Mouse (Mus musculus) olfactory bulb, adult 2 months (tissue): ENCODE results near the gene Dmac2. TPM values are rescaled to one million over a fixed set of nuclear protein-coding genes. Genes with fewer than 3 reads are reported as not detected.

ENCODE experiments used
- H3K27ac ChIP-seq: fragments of 200-500 bp; 2 replicates; pipeline ENCODE4 v1.5.1; 2012; ENCODE audit warnings: low read depth, low read length; ENCODE audit not compliant: insufficient read depth
- H3K4me1 ChIP-seq: fragments of 200-500 bp; 2 replicates; pipeline ENCODE4 v1.6.1; 2012; ENCODE audit warnings: low read length; ENCODE audit not compliant: control insufficient read depth, insufficient read depth
- H3K4me3 ChIP-seq: fragments of 200-500 bp; 2 replicates; pipeline ENCODE4 v1.5.1; 2012; ENCODE audit warnings: mild to moderate bottlenecking, low read depth, low read length, moderate library complexity; ENCODE audit not compliant: insufficient read depth
- CTCF ChIP-seq: fragments of 200-500 bp; IDR thresholded peaks from 2 replicates; pipeline ENCODE4 v1.5.1; 2012; ENCODE audit warnings: low read depth, mild to moderate bottlenecking, low read length, moderate library complexity; ENCODE audit not compliant: insufficient read depth
- POLR2A ChIP-seq: fragments of 200-500 bp; IDR thresholded peaks from 2 replicates; pipeline ENCODE4 v1.6.1; 2012; ENCODE audit warnings: mild to moderate bottlenecking, low read depth, low read length, moderate library complexity; ENCODE audit not compliant: insufficient read depth
- WGBS: fragments of 180-500 bp; shearing (Covaris S2); methylation state at CpG from one replicate; pipeline ENCODE4 v1.1.7; 2018; 5-methylcytosine and 5-hydroxymethylcytosine counted together
- polyA plus RNA-seq: library from polyadenylated mRNA; stranded (reverse); fragments of >200 nt; gene quantifications from 2 replicates; pipeline ENCODE4 v1.2.4, GENCODE M21; 2012; ENCODE audit warnings: low replicate concordance; ENCODE audit not compliant: missing spikeins, insufficient read depth, insufficient read length

The Dmac2 gene
- polyA plus RNA-seq, 1 experiment, result not detected

DNA sequence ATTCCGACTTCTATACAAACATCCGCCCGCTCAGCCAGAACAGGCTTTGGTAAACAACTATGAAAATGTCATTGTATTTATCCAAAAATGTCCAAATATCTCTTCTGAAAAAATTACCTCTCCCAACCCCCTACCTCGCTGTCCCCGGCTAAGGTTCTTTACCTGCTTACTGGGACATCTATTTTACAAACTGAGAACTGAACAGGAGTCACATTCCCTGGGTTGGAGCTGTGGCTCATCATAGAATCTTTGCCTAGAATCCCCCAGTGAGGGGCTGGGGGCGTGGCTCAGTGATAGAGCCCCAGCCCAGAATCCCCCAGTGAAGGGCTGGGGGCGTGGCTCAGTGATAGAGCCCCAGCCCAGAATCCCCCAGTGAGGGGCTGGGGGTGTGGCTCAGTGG lies 7.7 kb upstream of the Dmac2 start:
- Histone ChIP-seq H3K27ac (no peak overlapping the region), H3K4me3 (no peak overlapping the region), H3K4me1 (no peaks in the 10 kb centered on the region)
- no peak for TF ChIP-seq POLR2A
- 41% methylated on average over 7 of the region's 7 CpGs for WGBS

- no peak for TF ChIP-seq POLR2A
- Histone ChIP-seq H3K27ac (no peak overlapping the region), H3K4me3 (no peak overlapping the region), H3K4me1 (no peaks in the 10 kb centered on the region)
- WGBS, result 95% methylated on average over 5 of the region's 5 CpGs
These were observed 5.1 kb upstream of the Dmac2 start for GRCm38 (mm10) chr7:25614086-25614485.

DNA sequence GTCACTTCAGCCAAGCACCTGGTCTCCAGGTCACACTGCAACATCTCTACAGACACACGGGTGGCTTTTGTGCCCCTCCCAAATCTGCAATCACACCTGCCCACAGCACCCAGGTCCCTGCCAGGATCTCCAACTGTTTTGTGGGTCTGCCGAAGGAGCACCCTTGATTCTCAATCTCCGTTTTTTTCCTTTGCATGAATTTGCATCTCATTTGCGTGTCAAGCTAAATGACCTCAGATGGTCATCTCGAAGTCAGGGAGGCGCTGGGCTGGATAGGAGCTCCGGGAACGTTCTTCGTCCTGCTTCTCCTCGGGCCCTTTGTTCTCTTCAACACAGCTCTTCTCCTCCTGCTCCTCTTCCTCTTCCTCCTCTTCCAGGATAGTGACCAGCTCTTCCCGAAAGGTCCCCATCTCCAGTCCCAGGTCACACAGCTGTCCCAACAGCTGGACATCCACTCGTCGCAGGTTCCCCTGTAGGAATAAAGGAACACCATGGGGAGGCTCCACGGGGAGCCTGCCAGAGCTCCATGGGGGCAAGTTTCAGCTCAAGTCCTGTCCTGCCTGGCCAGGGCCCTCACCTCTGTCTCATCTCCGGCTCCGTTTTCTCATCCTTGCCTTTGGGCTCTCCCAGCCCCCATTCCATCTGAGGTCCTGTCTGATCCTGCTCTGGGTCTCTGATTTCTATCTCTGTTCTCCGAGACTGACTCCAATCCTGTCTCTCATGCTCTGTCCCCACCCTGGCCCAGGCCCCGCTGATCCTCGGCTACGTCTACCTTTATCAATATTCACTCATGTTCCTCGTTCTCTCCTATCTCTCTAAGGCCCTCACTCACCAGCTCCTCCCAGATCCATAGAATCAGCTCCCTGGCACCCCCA lies 4.1 kb upstream of the Dmac2 start:
- H3K4me3 ChIP-seq, result no peak overlapping the region
- no peak for TF ChIP-seq CTCF
- no peak for TF ChIP-seq POLR2A
- no peak overlapping the region for H3K27ac ChIP-seq
- 73% methylated on average over 21 of the region's 21 CpGs for WGBS
- peaks cover under 1% of the 10 kb centered on the region; the same call in 1 of the 2 replicates for H3K4me1 ChIP-seq

GRCm38 (mm10) chr7:25615706-25616011 lies 3.6 kb upstream of the Dmac2 start, which contains the start of gene Erich4:
Gene Erich4 (minus strand): TSS chr7:25615892.
- H3K4me3 ChIP-seq, result no peak within 1 kb of the TSS
- no peak for TF ChIP-seq POLR2A
- no peak for TF ChIP-seq CTCF
- 80% methylated on average over 5 of the region's 5 CpGs for WGBS
- no peak within 1 kb of the TSS for H3K27ac ChIP-seq
- peaks cover 3% of the 10 kb centered on the region; the same call in 1 of the 2 replicates for H3K4me1 ChIP-seq

DNA sequence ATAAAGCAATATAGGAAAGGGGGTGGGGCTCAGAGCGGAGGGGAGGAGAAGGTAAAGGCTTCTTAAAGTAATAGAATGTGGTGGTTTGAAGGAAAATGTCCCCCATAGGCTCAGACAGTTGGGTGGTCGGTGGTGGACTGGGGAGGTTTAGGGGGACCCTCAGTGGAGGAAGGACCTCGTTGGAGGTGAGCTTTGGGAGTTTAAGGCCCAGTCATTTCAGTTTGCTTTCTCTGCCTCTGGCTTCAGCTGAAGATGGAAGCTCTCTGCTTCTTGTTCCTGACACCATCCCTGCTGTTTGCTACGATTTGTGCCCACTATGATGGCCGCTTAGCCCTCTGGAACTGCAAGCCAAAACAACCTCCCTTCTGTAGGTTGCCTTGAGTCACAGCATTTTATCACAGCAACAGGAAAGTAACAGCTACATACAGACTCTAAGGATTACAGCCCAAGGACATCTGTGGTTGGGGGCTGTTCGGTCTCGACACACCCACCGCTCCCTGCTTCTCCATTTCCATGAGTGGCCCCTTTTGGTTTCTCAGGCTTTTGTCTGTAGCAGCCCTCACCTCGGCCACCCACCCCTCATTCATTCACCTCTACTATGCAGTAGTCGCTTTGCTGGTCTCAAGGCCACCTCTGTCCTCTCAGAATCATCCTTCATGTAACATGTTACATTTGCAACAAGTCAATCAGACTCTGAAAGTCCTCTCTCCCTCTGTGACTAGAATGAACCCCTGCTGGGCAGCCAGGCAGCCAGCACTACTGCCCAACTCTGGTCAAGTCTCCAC lies 1.6 kb upstream of the Dmac2 start:
- H3K4me3 ChIP-seq, result no peak overlapping the region
- 85% methylated on average over 10 of the region's 10 CpGs for WGBS
- peaks cover 3% of the 10 kb centered on the region; the same call in 1 of the 2 replicates for H3K4me1 ChIP-seq
- TF ChIP-seq CTCF (no peak), POLR2A (no peak)
- H3K27ac ChIP-seq, result no peak overlapping the region

DNA sequence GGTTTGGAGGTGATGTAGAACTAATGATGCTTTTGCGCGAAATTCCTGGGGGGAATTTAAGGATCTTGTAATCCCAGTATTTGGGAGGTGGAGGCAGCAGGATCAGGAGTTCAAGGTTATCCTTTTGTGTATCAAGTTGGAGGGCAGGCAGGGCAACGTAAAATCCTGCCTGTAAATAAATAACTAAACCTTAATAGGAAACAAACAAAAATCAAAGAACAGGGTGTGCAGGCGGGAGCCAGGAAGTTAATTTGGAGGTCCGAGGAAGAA lies 443 bp downstream of the Dmac2 start:
- H3K27ac ChIP-seq, result peak overlapping the region; percentile 55; the same call in 1 of the 2 replicates
- TF ChIP-seq CTCF, result no peak
- no peak for TF ChIP-seq POLR2A
- 21% methylated on average over 5 of the region's 5 CpGs for WGBS
- peak overlapping the region; percentile 88 for H3K4me3 ChIP-seq
- peaks cover 4% of the 10 kb centered on the region for H3K4me1 ChIP-seq

- Histone ChIP-seq H3K4me1 (peaks cover 5% of the 10 kb centered on the region), H3K4me3 (no peak overlapping the region), H3K27ac (no peak overlapping the region)
- WGBS, result 95% methylated on average over 5 of the region's 5 CpGs
- TF ChIP-seq CTCF, result no peak
- no peak for TF ChIP-seq POLR2A
These were observed 887 bp downstream of the Dmac2 start for GRCm38 (mm10) chr7:25620101-25620500.

- Histone ChIP-seq H3K4me3 (no peak overlapping the region), H3K27ac (no peak overlapping the region), H3K4me1 (peaks cover 5% of the 10 kb centered on the region)
- TF ChIP-seq POLR2A (no peak), CTCF (no peak)
- WGBS, result 90% methylated on average over 11 of the region's 11 CpGs
These were observed 1.5 kb downstream of the Dmac2 start for GRCm38 (mm10) chr7:25620751-25621150.

GRCm38 (mm10) chr7:25623857-25624370 lies 4.7 kb downstream of the Dmac2 start:
- 83% methylated on average over 11 of the region's 11 CpGs for WGBS
- TF ChIP-seq POLR2A (no peak), CTCF (no peak)
- no peak overlapping the region for H3K27ac ChIP-seq
- peaks cover 23% of the 10 kb centered on the region for H3K4me1 ChIP-seq
- H3K4me3 ChIP-seq, result no peak overlapping the region
